Mouse (Mus musculus) adrenal gland, postnatal 25 days (tissue): ENCODE results near the gene Kcnk16. TPM values are rescaled to one million over a fixed set of nuclear protein-coding genes. Genes with fewer than 3 reads are reported as not detected.
"Not testable (repeated sequence)": the region's sequence is repeated elsewhere in the genome, so short reads cannot be mapped to it uniquely, and the experiment has no call there.

Experiments used
- DNase-seq: peaks from one replicate; pipeline ENCODE4 v3.0.0; 2021; ENCODE audit warnings: mixed read lengths
- long read RNA-seq: library from polyadenylated mRNA; stranded (forward); transcript quantifications from one replicate; pipeline ENCODE4 v2.0.0, GENCODE M21; 2021
- total RNA-seq: library from RNA; stranded (reverse); gene quantifications from 2 replicates; pipeline ENCODE4 v1.2.3, GENCODE M21; 2021

The Kcnk16 gene
- not detected in 2 replicates for total RNA-seq
- long read RNA-seq = 0 reads

GRCm38 (mm10) chr14:20269082-20269809, at the start of gene Kcnk16:
TSS of gene Kcnk16 (minus strand) at chr14:20269199.
- no peak for DNase-seq

- no peak for DNase-seq
Measured at GRCm38 (mm10) chr14:20315137-20315536, 46.1 kb upstream of the Kcnk16 start.

GRCm38 (mm10) chr14:20305085-20305484, 36.1 kb upstream of the Kcnk16 start:
- DNase-seq = not testable (repeated sequence)

GRCm38 (mm10) chr14:20298131-20298530, 29.1 kb upstream of the Kcnk16 start:
- no peak for DNase-seq

GRCm38 (mm10) chr14:20297616-20298015, 28.6 kb upstream of the Kcnk16 start:
- DNase-seq = no peak

- DNase-seq = no peak
Measured at GRCm38 (mm10) chr14:20294947-20295346, 25.9 kb upstream of the Kcnk16 start.

- DNase-seq = peak; percentile 63
Measured at GRCm38 (mm10) chr14:20294117-20294892, 25.3 kb upstream of the Kcnk16 start, which contains the start of gene Nudt13. TSS of gene Nudt13 (plus strand) at chr14:20294697.

GRCm38 (mm10) chr14:20291391-20291790, 22.4 kb upstream of the Kcnk16 start:
- DNase-seq = no peak

GRCm38 (mm10) chr14:20268421-20268820, 578 bp downstream of the Kcnk16 start:
- no peak for DNase-seq

- no peak for DNase-seq
Measured at GRCm38 (mm10) chr14:20262346-20262745, 6.7 kb downstream of the Kcnk16 start.

GRCm38 (mm10) chr14:20258185-20259113, 10.6 kb downstream of the Kcnk16 start:
- DNase-seq = peak; percentile 80

GRCm38 (mm10) chr14:20250237-20251171, 18.5 kb downstream of the Kcnk16 start:
- DNase-seq = peak; percentile 12

GRCm38 (mm10) chr14:20248001-20248400, 21.0 kb downstream of the Kcnk16 start:
- DNase-seq = no peak

GRCm38 (mm10) chr14:20246811-20247266, 22.2 kb downstream of the Kcnk16 start:
- peak; percentile 68 for DNase-seq

GRCm38 (mm10) chr14:20245861-20246260, 23.1 kb downstream of the Kcnk16 start:
- no peak for DNase-seq

- DNase-seq = no peak
Measured at GRCm38 (mm10) chr14:20245318-20245717, 23.7 kb downstream of the Kcnk16 start.

GRCm38 (mm10) chr14:20243158-20243557, 25.8 kb downstream of the Kcnk16 start:
- no peak for DNase-seq

- no peak for DNase-seq
Measured at GRCm38 (mm10) chr14:20242454-20242853, 26.5 kb downstream of the Kcnk16 start.

GRCm38 (mm10) chr14:20234403-20234802, 34.6 kb downstream of the Kcnk16 start:
- DNase-seq = no peak

- DNase-seq = no peak
Measured at GRCm38 (mm10) chr14:20233016-20233980, 35.7 kb downstream of the Kcnk16 start.
